Mouse (Mus musculus): Measurements from ENCODE around the gene Klhl15. TPM values are rescaled to one million over a fixed set of nuclear protein-coding genes. Genes with fewer than 3 reads are reported as not detected.
A peak's percentile ranks its signal among the peaks of the same experiment; 100 is the strongest.
"Not testable (repeated sequence)": the region's sequence is repeated elsewhere in the genome, so short reads cannot be mapped to it uniquely, and the experiment has no call there.

The Klhl15 gene
- polyA plus RNA-seq (2016; fragmentation: Nextera tagmentation; extraction: Ambion mirVana): 6.9 and 7.2 TPM in 2 replicates

- Histone ChIP-seq H3K4me1 (peaks cover 5% of the 10 kb centered on the region; the same call in 1 of the 2 replicates), H3K27ac (peak within 1 kb of the TSS; percentile 89), H3K4me3 (peak within 1 kb of the TSS; percentile 74), H3K9me3 (replicated peaks) (no peaks in the 10 kb centered on the region), H3K36me3 (no peaks in the 10 kb centered on the region), H3K4me2 (peak within 1 kb of the TSS; percentile 82), H3K9ac (peak within 1 kb of the TSS; percentile 80), H3K27me3 (replicated peaks) (peaks cover 39% of the 10 kb centered on the region)
- 6% methylated on average over 58 of the region's 70 CpGs for WGBS (ENCODE audit: insufficient replicate concordance)
- peak; percentile 92 for ATAC-seq
Observed at GRCm38 (mm10) chrX:94234532-94235189, at the start of gene Klhl15. Gene Klhl15, plus strand, starts transcription at chrX:94234599.

GRCm38 (mm10) chrX:94185156-94185555 lies 49.2 kb upstream of the Klhl15 start:
- H3K4me3 ChIP-seq: no peak overlapping the region
- no peak overlapping the region for H3K9ac ChIP-seq
- WGBS (ENCODE audit: insufficient replicate concordance): 61% methylated on average over 1 of the region's 1 CpGs
- no peaks in the 10 kb centered on the region for H3K9me3 ChIP-seq (replicated peaks)
- 0 out of 2 replicates have a peak, but pooled peaks cover 7% of the 10 kb centered on the region for H3K27me3 ChIP-seq (replicated peaks)
- no peak overlapping the region for H3K27ac ChIP-seq
- ATAC-seq: no peak
- H3K4me2 ChIP-seq: no peak overlapping the region
- H3K36me3 ChIP-seq: no peaks in the 10 kb centered on the region
- no peaks in the 10 kb centered on the region for H3K4me1 ChIP-seq

- 56% methylated on average over 4 of the region's 4 CpGs for WGBS (ENCODE audit: insufficient replicate concordance)
- H3K36me3 ChIP-seq: peaks cover 80% of the 10 kb centered on the region
Observed at GRCm38 (mm10) chrX:94193901-94194300, 40.5 kb upstream of the Klhl15 start.

GRCm38 (mm10) chrX:94197789-94198188 lies 36.6 kb upstream of the Klhl15 start:
- no peak for ATAC-seq
- no peak overlapping the region for H3K4me3 ChIP-seq
- H3K36me3 ChIP-seq: peaks cover 98% of the 10 kb centered on the region
- no peaks in the 10 kb centered on the region for H3K9me3 ChIP-seq (replicated peaks)
- 63% methylated on average over 5 of the region's 5 CpGs for WGBS (ENCODE audit: insufficient replicate concordance)
- H3K27me3 ChIP-seq (replicated peaks): no peaks in the 10 kb centered on the region
- no peak overlapping the region for H3K4me2 ChIP-seq
- no peak overlapping the region for H3K9ac ChIP-seq
- no peak overlapping the region for H3K27ac ChIP-seq
- H3K4me1 ChIP-seq: no peaks in the 10 kb centered on the region

More at GRCm38 (mm10) chrX:94193901-94194300, 40.5 kb upstream of the Klhl15 start:
- H3K4me2 ChIP-seq; H3K27me3 ChIP-seq (replicated peaks); H3K4me3 ChIP-seq; H3K9ac ChIP-seq; H3K4me1 ChIP-seq; H3K27ac ChIP-seq; H3K9me3 ChIP-seq (replicated peaks): not testable (repeated sequence)
- 0 out of 2 replicates have a peak, but pooled peaks have one; percentile 5 for ATAC-seq

GRCm38 (mm10) chrX:94212264-94212596 lies 22.2 kb upstream of the Klhl15 start:
- ATAC-seq: peak; percentile 50
- H3K9ac ChIP-seq: peak overlapping the region; percentile 82
- H3K4me2 ChIP-seq: peak overlapping the region; percentile 74
- no peaks in the 10 kb centered on the region for H3K9me3 ChIP-seq (replicated peaks)
- H3K27me3 ChIP-seq (replicated peaks): no peaks in the 10 kb centered on the region
- peaks cover 13% of the 10 kb centered on the region for H3K4me1 ChIP-seq
- peaks cover 36% of the 10 kb centered on the region for H3K36me3 ChIP-seq
- 0% methylated on average over 12 of the region's 12 CpGs for WGBS (ENCODE audit: insufficient replicate concordance)
- H3K4me3 ChIP-seq: peak overlapping the region; percentile 84
- H3K27ac ChIP-seq: peak overlapping the region; percentile 78

- H3K27me3 ChIP-seq (replicated peaks): no peaks in the 10 kb centered on the region
- H3K36me3 ChIP-seq: peaks cover 31% of the 10 kb centered on the region
- H3K9ac ChIP-seq: peak within 1 kb of the TSS; percentile 82
- H3K27ac ChIP-seq: peak within 1 kb of the TSS; percentile 78
- ATAC-seq: peak; percentile 93
- no peaks in the 10 kb centered on the region for H3K9me3 ChIP-seq (replicated peaks)
- peak within 1 kb of the TSS; percentile 84 for H3K4me3 ChIP-seq
- peaks cover 12% of the 10 kb centered on the region for H3K4me1 ChIP-seq
- under 1% methylated on average over 52 of the region's 52 CpGs for WGBS (ENCODE audit: insufficient replicate concordance)
- peak within 1 kb of the TSS; percentile 74 for H3K4me2 ChIP-seq
Observed at GRCm38 (mm10) chrX:94212597-94213321, 21.6 kb upstream of the Klhl15 start, which contains the start of gene Eif2s3x. Gene Eif2s3x, minus strand, starts transcription at chrX:94212862.

- H3K27me3 ChIP-seq (replicated peaks): no peaks in the 10 kb centered on the region
- H3K9me3 ChIP-seq (replicated peaks): no peaks in the 10 kb centered on the region
- peak overlapping the region; percentile 82; the same call in 1 of the 2 replicates for H3K9ac ChIP-seq
- WGBS (ENCODE audit: insufficient replicate concordance): 8% methylated on average over 7 of the region's 7 CpGs
- H3K4me1 ChIP-seq: peaks cover 12% of the 10 kb centered on the region
- H3K27ac ChIP-seq: peak overlapping the region; percentile 78; the same call in 1 of the 2 replicates
- peak overlapping the region; percentile 74 for H3K4me2 ChIP-seq
- peak overlapping the region; percentile 84 for H3K4me3 ChIP-seq
- H3K36me3 ChIP-seq: peaks cover 24% of the 10 kb centered on the region
- ATAC-seq: no peak
Observed at GRCm38 (mm10) chrX:94213384-94213783, 21.0 kb upstream of the Klhl15 start.

GRCm38 (mm10) chrX:94233432-94233831 lies 967 bp upstream of the Klhl15 start:
- Histone ChIP-seq H3K27me3 (replicated peaks) (peaks cover 34% of the 10 kb centered on the region), H3K9me3 (replicated peaks) (no peaks in the 10 kb centered on the region), H3K27ac (peak overlapping the region; percentile 89; the same call in 1 of the 2 replicates), H3K4me2 (peak overlapping the region; percentile 82), H3K4me3 (peak overlapping the region; percentile 74), H3K36me3 (no peaks in the 10 kb centered on the region), H3K9ac (peak overlapping the region; percentile 17), H3K4me1 (peaks cover 5% of the 10 kb centered on the region; the same call in 1 of the 2 replicates)
- WGBS (ENCODE audit: insufficient replicate concordance): 15% methylated on average over 5 of the region's 5 CpGs
- ATAC-seq: no peak

- Histone ChIP-seq H3K9ac (peak overlapping the region; percentile 80), H3K4me1 (peaks cover 5% of the 10 kb centered on the region; the same call in 1 of the 2 replicates), H3K36me3 (no peaks in the 10 kb centered on the region), H3K27me3 (replicated peaks) (peaks cover 38% of the 10 kb centered on the region), H3K27ac (peak overlapping the region; percentile 89), H3K9me3 (replicated peaks) (no peaks in the 10 kb centered on the region), H3K4me3 (peak overlapping the region; percentile 74), H3K4me2 (peak overlapping the region; percentile 82)
- WGBS (ENCODE audit: insufficient replicate concordance): 5% methylated on average over 24 of the region's 25 CpGs
- ATAC-seq: peak; percentile 66
Observed at GRCm38 (mm10) chrX:94233936-94234531, 365 bp upstream of the Klhl15 start.

- Histone ChIP-seq H3K9ac (peak overlapping the region; percentile 80), H3K9me3 (replicated peaks) (no peaks in the 10 kb centered on the region), H3K27ac (peak overlapping the region; percentile 89), H3K4me2 (peak overlapping the region; percentile 82), H3K4me3 (peak overlapping the region; percentile 74), H3K36me3 (no peaks in the 10 kb centered on the region), H3K27me3 (replicated peaks) (peaks cover 39% of the 10 kb centered on the region), H3K4me1 (peaks cover 5% of the 10 kb centered on the region; the same call in 1 of the 2 replicates)
- WGBS (ENCODE audit: insufficient replicate concordance): 5% methylated on average over 34 of the region's 35 CpGs
- ATAC-seq: no peak
Observed at GRCm38 (mm10) chrX:94235190-94235555, 774 bp downstream of the Klhl15 start.

GRCm38 (mm10) chrX:94235601-94236000 lies 1.2 kb downstream of the Klhl15 start:
- H3K27ac ChIP-seq: no peak overlapping the region
- H3K4me3 ChIP-seq: peak overlapping the region; percentile 74
- H3K9me3 ChIP-seq (replicated peaks): no peaks in the 10 kb centered on the region
- no peaks in the 10 kb centered on the region for H3K36me3 ChIP-seq
- H3K9ac ChIP-seq: peak overlapping the region; percentile 80
- H3K4me2 ChIP-seq: peak overlapping the region; percentile 82
- ATAC-seq: no peak
- H3K27me3 ChIP-seq (replicated peaks): peaks cover 37% of the 10 kb centered on the region
- WGBS (ENCODE audit: insufficient replicate concordance): 14% methylated on average over 12 of the region's 12 CpGs
- H3K4me1 ChIP-seq: peaks cover 5% of the 10 kb centered on the region; the same call in 1 of the 2 replicates

- Histone ChIP-seq H3K4me1 (no peaks in the 10 kb centered on the region), H3K27me3 (replicated peaks) (peaks cover 7% of the 10 kb centered on the region), H3K4me2 (no peak overlapping the region), H3K4me3 (no peak overlapping the region), H3K9me3 (replicated peaks) (no peaks in the 10 kb centered on the region), H3K27ac (no peak overlapping the region), H3K36me3 (no peaks in the 10 kb centered on the region), H3K9ac (no peak overlapping the region)
- 6% methylated on average over 2 of the region's 2 CpGs for WGBS (ENCODE audit: insufficient replicate concordance)
- ATAC-seq: no peak
Observed at GRCm38 (mm10) chrX:94288923-94289322, 54.5 kb downstream of the Klhl15 start.

Data from liver, embryonic 12.5 days (tissue).